Mouse (Mus musculus): ENCODE data around the gene Vps51. TPM values are rescaled to one million over a fixed set of nuclear protein-coding genes. Genes with fewer than 3 reads are reported as not detected.
A peak's percentile ranks its signal among the peaks of the same experiment; 100 is the strongest.

The Vps51 gene
- polyA plus RNA-seq, 1 experiment from 2014 or later = 81.8 TPM

DNA sequence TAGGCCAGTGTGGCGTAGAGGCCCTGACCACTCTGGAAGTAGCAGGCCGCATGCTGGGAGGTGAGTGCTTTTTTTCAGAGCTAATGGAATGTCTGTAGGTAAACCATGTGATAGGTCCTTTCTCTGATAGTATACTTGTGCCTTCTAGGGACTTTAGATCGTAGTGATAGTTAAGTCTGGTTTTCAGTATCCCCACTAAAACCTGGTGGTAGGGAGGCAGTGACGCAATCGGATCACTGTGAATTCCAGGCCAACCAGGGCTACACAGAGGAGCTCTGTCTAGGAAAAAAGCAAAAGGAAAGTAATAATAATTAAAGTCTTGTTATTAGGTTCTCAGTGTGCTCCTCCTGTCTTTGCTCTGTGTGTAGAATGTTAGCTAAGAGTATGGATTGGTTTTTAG lies 18.5 kb downstream of the Vps51 start:
- no peaks in the 10 kb centered on the region for H3K9me3 ChIP-seq
- H3K4me1 ChIP-seq (replicated peaks) = peaks cover 46% of the 10 kb centered on the region
- peak overlapping the region; percentile 89 for H3K4me2 ChIP-seq
- H3K4me3 ChIP-seq = peak overlapping the region; percentile 81
- peak overlapping the region; percentile 96 for H3K9ac ChIP-seq
- H3K27ac ChIP-seq = peak overlapping the region; percentile 88; the same call in 1 of the 2 replicates
- peaks cover 33% of the 10 kb centered on the region for H3K36me3 ChIP-seq
- no peak for ATAC-seq (ENCODE audit: low FRiP score)
- H3K27me3 ChIP-seq = no peaks in the 10 kb centered on the region
- WGBS = 39% methylated on average over 5 of the region's 5 CpGs

DNA sequence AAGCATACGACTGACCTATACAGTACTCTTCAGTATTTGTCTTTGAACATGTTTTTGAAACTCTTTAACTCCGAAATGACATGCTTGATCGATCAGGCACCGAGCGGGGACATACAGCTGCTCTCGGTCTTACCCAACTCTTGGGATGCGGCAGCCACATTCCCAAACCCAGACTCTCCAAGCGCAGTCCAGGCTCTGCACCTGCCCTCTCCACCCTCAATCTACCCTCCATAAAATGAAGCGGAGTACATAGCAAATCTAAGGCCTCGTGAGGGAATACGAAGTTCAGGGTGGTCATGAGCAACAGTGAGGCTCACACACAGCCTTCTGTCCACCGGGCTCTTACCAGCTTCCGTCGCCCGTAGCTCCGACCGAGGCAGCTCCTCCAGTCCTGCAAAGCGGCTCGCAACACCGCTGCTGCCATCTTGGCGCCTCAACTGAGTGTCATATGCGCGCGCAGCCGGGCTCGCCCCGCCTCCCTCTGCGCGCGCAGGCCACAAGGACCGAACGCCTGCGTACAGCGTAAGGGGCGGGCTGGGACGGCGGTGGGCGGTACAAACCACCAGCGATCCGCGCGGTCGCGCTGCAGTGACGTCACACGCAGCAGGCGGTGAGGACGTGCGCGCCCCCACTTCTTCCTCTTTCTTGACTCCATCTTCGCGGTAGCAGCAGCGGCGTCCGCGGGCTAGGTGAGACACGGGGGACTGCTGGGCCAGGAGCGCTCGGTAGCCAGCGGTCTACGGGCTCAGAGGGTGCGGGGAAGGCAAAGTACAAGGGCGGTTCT lies 19.5 kb downstream of the Vps51 start, which contains the start of the genes Mrpl49 and Fau:
Gene Mrpl49, minus strand, starts transcription at position 473 of the 784 bp plus-strand sequence.
Gene Fau, plus strand, starts transcription at position 532 of the 784 bp plus-strand sequence.
- H3K9ac ChIP-seq = peak within 1 kb of the TSS; percentile 96
- no peaks in the 10 kb centered on the region for H3K27me3 ChIP-seq
- peak within 1 kb of the TSS; percentile 88 for H3K27ac ChIP-seq
- ATAC-seq (ENCODE audit: low FRiP score) = peak; percentile 90
- H3K36me3 ChIP-seq = peaks cover 43% of the 10 kb centered on the region
- WGBS = under 1% methylated on average over 63 of the region's 63 CpGs
- H3K4me1 ChIP-seq (replicated peaks) = peaks cover 36% of the 10 kb centered on the region
- H3K4me3 ChIP-seq = peak within 1 kb of the TSS; percentile 81
- no peaks in the 10 kb centered on the region for H3K9me3 ChIP-seq
- H3K4me2 ChIP-seq = peak within 1 kb of the TSS; percentile 89

DNA sequence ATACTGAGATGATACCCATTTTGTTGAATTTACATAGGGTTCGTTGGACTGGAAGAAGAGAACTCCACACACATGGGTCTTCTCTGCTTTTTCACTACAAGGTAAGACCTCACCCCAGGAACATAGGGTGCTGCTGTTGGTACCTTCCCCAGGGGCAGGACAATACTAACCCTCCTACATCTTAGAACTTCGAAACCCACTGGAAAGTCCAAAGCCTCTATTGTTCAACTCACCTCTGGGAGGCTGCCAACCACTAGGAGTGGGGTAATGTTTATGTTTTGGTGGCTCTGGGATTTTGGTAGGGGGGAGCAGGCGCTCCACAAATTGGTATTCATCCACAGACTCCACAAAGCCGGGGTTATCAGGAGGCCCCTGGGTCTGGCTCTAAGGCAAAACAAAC lies 20.3 kb downstream of the Vps51 start:
- peak overlapping the region; percentile 81 for H3K4me3 ChIP-seq
- H3K9me3 ChIP-seq = no peaks in the 10 kb centered on the region
- peak overlapping the region; percentile 96 for H3K9ac ChIP-seq
- ATAC-seq (ENCODE audit: low FRiP score) = no peak
- WGBS = 66% methylated on average over 4 of the region's 4 CpGs
- H3K36me3 ChIP-seq = peaks cover 51% of the 10 kb centered on the region
- peaks cover 28% of the 10 kb centered on the region for H3K4me1 ChIP-seq (replicated peaks)
- H3K4me2 ChIP-seq = peak overlapping the region; percentile 58
- H3K27ac ChIP-seq = no peak overlapping the region
- H3K27me3 ChIP-seq = no peaks in the 10 kb centered on the region

DNA sequence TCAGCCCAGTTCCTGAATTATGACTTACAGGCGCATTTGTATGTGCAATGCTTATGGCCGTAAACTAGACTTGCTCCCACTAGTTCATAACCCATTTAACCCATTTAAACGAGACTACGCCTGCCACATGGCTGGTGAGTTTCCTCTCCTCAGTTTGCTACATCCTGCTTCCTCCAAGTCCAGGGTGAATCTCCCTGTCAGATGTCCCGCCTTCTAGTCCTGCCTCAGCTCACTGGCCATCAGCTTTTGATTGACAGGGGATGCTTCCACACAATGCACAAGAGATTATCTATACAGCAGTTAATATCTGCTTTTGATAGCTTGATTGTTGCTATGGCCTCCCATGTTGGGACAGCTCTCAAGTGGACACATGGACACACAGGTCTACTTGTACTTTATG lies 22.7 kb downstream of the Vps51 start:
- 91% methylated on average over 5 of the region's 5 CpGs for WGBS
- H3K4me1 ChIP-seq (replicated peaks) = peaks cover 24% of the 10 kb centered on the region
- H3K4me2 ChIP-seq = no peak overlapping the region
- no peaks in the 10 kb centered on the region for H3K9me3 ChIP-seq
- no peak for ATAC-seq (ENCODE audit: low FRiP score)
- H3K36me3 ChIP-seq = peaks cover 70% of the 10 kb centered on the region
- no peaks in the 10 kb centered on the region for H3K27me3 ChIP-seq
- H3K9ac ChIP-seq = no peak overlapping the region
- H3K27ac ChIP-seq = no peak overlapping the region
- H3K4me3 ChIP-seq = no peak overlapping the region

- no peak overlapping the region for H3K4me2 ChIP-seq
- H3K27ac ChIP-seq = no peak overlapping the region
- H3K9me3 ChIP-seq = no peaks in the 10 kb centered on the region
- H3K9ac ChIP-seq = no peak overlapping the region
- 85% methylated on average over 7 of the region's 7 CpGs for WGBS
- peaks cover 77% of the 10 kb centered on the region for H3K36me3 ChIP-seq
- H3K4me1 ChIP-seq (replicated peaks) = peaks cover 31% of the 10 kb centered on the region
- H3K27me3 ChIP-seq = no peaks in the 10 kb centered on the region
- no peak for ATAC-seq (ENCODE audit: low FRiP score)
- no peak overlapping the region for H3K4me3 ChIP-seq
These were observed 24.5 kb downstream of the Vps51 start for GRCm38 (mm10) chr19:6052516-6052915.

GRCm38 (mm10) chr19:6048681-6049410 lies 28.2 kb downstream of the Vps51 start:
- H3K4me2 ChIP-seq = no peak overlapping the region
- H3K27ac ChIP-seq = no peak overlapping the region
- 0 out of 2 replicates have a peak overlapping the region, but pooled peaks have one; percentile 91 for H3K9ac ChIP-seq
- H3K4me1 ChIP-seq (replicated peaks) = peaks cover 32% of the 10 kb centered on the region
- no peak for ATAC-seq (ENCODE audit: low FRiP score)
- no peaks in the 10 kb centered on the region for H3K27me3 ChIP-seq
- 92% methylated on average over 11 of the region's 11 CpGs for WGBS
- H3K9me3 ChIP-seq = no peaks in the 10 kb centered on the region
- H3K36me3 ChIP-seq = peaks cover 57% of the 10 kb centered on the region
- H3K4me3 ChIP-seq = no peak overlapping the region

GRCm38 (mm10) chr19:6047899-6048166 lies 29.2 kb downstream of the Vps51 start:
- H3K4me1 ChIP-seq (replicated peaks) = peaks cover 32% of the 10 kb centered on the region
- H3K9ac ChIP-seq = peak overlapping the region; percentile 91
- H3K9me3 ChIP-seq = no peaks in the 10 kb centered on the region
- WGBS = 88% methylated on average over 8 of the region's 8 CpGs
- peak overlapping the region; percentile 88 for H3K4me3 ChIP-seq
- H3K27me3 ChIP-seq = no peaks in the 10 kb centered on the region
- H3K36me3 ChIP-seq = peaks cover 47% of the 10 kb centered on the region
- peak overlapping the region; percentile 99 for H3K4me2 ChIP-seq
- H3K27ac ChIP-seq = peak overlapping the region; percentile 99; the same call in 1 of the 2 replicates
- no peak for ATAC-seq (ENCODE audit: low FRiP score)

GRCm38 (mm10) chr19:6047154-6047898 lies 29.7 kb downstream of the Vps51 start:
- Histone ChIP-seq H3K27ac (peak overlapping the region; percentile 99), H3K36me3 (peaks cover 42% of the 10 kb centered on the region), H3K9me3 (no peaks in the 10 kb centered on the region), H3K4me2 (peak overlapping the region; percentile 99), H3K4me3 (peak overlapping the region; percentile 88), H3K4me1 (replicated peaks) (peaks cover 34% of the 10 kb centered on the region), H3K9ac (peak overlapping the region; percentile 91), H3K27me3 (no peaks in the 10 kb centered on the region)
- peak; percentile 15 for ATAC-seq (ENCODE audit: low FRiP score)
- WGBS = 2% methylated on average over 44 of the region's 44 CpGs

DNA sequence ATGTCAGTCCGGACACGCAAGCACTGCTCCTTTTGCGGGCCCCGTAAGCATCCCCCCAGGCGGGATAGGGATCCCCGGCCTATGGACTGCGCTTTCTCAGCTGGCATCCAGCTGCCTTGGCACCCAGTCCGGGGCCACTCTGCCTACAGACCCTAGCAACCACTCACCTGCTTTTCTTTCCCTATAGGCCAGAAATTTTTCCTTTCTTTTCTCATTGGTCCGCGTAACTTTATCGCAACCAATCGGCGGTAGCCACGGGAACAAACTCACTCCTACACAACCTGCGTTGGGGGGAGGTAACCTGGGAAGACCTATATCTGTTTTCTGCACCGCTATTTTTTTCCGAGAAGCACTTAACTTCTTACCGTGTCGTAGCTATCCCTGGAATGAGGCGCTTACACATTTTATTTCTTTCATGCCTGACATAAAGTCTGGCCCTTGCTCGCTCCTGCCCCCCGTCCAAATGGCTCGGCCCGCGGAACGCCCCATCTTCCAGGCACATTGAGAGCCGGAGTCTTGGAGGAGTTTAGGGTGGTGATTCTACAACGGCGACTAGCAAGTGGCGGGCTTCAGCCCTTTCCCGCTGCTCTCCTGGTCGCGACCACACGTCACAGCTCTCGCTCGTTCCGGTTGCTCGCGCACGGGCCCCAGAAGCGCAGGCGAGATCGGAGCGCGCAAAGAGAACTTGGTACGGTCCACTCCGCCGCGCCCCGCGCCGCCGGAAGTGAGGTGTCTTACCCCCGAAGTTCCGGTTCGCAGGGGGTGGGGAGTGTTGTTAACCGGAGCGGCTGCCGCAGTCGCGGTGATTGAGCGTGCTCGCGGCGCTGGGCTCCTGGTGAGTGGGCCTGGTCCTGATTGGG lies 30.5 kb downstream of the Vps51 start, which contains the start of gene Syvn1:
Gene Syvn1, plus strand, starts transcription at position 283 of the 860 bp plus-strand sequence.
- Histone ChIP-seq H3K4me3 (peak within 1 kb of the TSS; percentile 88), H3K27ac (peak within 1 kb of the TSS; percentile 99), H3K9ac (peak within 1 kb of the TSS; percentile 91), H3K27me3 (no peaks in the 10 kb centered on the region), H3K4me1 (replicated peaks) (peaks cover 38% of the 10 kb centered on the region), H3K36me3 (peaks cover 34% of the 10 kb centered on the region), H3K9me3 (no peaks in the 10 kb centered on the region), H3K4me2 (peak within 1 kb of the TSS; percentile 99)
- ATAC-seq (ENCODE audit: low FRiP score) = peak; percentile 96
- under 1% methylated on average over 65 of the region's 65 CpGs for WGBS

DNA sequence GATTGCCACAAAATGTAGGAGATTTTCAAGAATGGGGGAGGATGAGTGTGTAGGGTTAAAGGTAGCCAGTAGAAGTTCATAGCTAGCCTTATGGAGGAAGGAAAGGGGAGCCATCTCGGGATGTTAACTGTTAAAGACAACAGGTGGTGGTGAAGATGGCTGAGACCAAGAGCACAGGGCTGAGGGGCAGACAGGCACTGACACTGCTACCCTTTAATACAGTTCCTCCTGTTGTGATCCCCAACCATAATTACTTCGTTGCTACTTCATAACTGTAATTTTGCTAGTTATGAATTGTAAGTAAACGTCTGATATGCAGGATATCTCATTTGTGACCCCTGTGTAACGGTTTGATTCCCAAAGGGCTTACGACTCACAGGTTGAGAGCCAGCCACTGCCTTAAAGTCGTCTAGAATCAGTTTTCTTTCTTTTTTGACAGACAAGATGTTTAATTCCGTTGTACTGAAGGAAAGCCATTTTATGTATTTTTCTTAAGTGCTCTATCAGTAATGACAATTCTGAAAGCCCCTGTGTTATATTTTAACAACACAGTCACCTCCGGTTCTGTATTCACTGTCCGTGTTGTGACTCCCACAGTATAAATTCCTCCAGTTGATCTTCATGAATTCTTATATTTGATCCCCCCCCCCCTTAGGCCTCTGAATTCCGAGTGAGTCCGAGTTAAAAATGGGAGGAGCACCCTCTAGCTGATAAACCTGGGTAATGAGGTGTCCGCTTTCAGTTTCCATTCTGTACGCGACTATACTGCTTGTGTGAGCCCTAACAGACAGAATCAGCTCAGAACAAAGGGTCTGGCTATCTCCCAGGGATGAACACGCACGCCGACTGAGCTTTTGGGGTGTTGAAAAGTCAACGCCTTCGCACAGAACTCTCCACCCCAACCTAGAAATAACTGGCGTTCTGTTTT lies 31.4 kb downstream of the Vps51 start:
- Histone ChIP-seq H3K27me3 (no peaks in the 10 kb centered on the region), H3K27ac (peak overlapping the region; percentile 99), H3K9me3 (no peaks in the 10 kb centered on the region), H3K9ac (peak overlapping the region; percentile 91), H3K4me3 (peak overlapping the region; percentile 88), H3K4me2 (peak overlapping the region; percentile 99), H3K36me3 (peaks cover 25% of the 10 kb centered on the region), H3K4me1 (replicated peaks) (peaks cover 38% of the 10 kb centered on the region)
- WGBS = 21% methylated on average over 20 of the region's 20 CpGs
- ATAC-seq (ENCODE audit: low FRiP score) = peak; percentile 46
